Mouse (Mus musculus) C2C12 (cell line): Measurements from ENCODE around the gene Pdss2.
A peak's percentile ranks its signal among the peaks of the same experiment; 100 is the strongest.

ENCODE experiments used
- CEBPB ChIP-seq: IDR thresholded peaks from one replicate; pipeline ENCODE4 v1.6.1; 2011; ENCODE audit warnings: low read depth, mild to moderate bottlenecking, control low read depth, moderate library complexity
- CTCF ChIP-seq: IDR thresholded peaks from one replicate; pipeline ENCODE4 v1.5.1; 2011; ENCODE audit not compliant: control insufficient read depth, insufficient read depth, insufficient read length
- MAX ChIP-seq: IDR thresholded peaks from one replicate; pipeline ENCODE4 v1.6.1; 2011; ENCODE audit warnings: mild to moderate bottlenecking, control low read depth

GRCm38 (mm10) chr10:43393818-43394217 is 172.5 kb downstream of the Pdss2 start:
- peak; percentile 53 for TF ChIP-seq MAX
- no peak for TF ChIP-seq CEBPB
- TF ChIP-seq CTCF: no peak
